Mouse (Mus musculus): ENCODE data around the gene Olfr1510. TPM values are rescaled to one million over a fixed set of nuclear protein-coding genes. Genes with fewer than 3 reads are reported as not detected.

Gene Olfr1510
- polyA plus RNA-seq (2021; fragmentation: Nextera tagmentation): not detected in 2 replicates
- long read RNA-seq, experiment 1: 0 reads
- long read RNA-seq, experiment 2: 0 reads

DNA sequence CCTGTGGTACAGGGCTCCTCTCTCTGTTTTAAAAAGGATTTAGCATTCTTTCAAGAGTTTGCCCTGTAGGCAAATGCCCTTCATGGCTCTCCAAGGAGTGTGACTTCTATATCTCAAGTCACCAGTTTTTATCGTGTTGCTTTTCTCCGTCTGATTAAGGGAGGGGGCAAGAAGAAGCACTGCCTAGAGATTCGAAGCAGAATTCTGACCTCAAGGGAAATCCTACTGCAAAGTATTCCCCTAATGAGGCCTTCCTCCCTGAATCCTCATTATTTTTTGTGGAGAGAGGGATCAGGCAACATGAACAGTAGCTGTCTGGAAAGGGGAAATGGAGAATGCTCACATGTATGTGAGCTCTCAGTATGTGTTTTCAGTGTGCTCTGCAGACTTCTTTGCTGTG lies at the start of gene Olfr1510:
Gene Olfr1510 (minus strand): TSS at position 101 of the 400 bp plus-strand sequence.

DNA sequence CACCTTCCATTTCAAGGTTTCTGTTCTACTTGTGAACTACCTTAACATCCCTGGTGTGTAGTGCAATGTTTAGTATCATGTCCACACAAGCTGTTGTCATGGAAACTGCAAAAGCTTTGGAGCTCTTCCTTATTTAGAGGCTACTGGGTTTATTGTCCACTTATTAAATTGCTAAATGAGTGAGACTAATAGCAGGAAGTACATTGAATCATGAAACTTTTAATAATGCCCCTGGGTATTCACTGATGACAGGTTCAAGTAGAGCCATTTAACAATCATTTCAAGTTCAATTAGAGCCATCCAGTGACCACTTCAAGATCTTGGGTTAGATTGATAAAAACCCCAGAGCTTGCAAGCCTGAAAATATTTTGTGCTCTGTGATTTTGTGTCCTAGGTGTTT lies 28.5 kb upstream of the Olfr1510 start, which contains the start of gene Olfr1509:
Gene Olfr1509 (plus strand): TSS at position 301 of the 400 bp plus-strand sequence.

DNA sequence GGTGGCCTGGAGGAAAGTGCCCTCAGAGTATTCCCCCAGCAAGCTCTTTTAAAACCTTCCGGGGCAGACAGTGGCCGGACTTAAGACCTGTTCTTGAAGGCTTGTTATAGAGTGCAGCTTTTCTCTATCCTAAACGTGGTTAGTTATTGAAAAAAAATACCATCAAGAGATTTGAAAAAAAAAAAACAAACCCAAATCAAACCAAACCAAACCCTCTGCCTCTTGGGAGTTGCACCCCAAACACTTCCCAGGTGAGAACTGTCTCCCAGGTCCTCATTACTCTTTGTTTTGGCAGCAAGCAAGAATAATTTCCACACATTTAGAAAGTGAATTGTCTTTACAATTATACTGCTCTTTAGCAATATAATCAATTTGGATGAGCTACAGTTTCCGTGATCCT lies 16.9 kb downstream of the Olfr1510 start, which contains the start of gene Olfr1511:
Gene Olfr1511 (minus strand): TSS at position 101 of the 400 bp plus-strand sequence.

DNA sequence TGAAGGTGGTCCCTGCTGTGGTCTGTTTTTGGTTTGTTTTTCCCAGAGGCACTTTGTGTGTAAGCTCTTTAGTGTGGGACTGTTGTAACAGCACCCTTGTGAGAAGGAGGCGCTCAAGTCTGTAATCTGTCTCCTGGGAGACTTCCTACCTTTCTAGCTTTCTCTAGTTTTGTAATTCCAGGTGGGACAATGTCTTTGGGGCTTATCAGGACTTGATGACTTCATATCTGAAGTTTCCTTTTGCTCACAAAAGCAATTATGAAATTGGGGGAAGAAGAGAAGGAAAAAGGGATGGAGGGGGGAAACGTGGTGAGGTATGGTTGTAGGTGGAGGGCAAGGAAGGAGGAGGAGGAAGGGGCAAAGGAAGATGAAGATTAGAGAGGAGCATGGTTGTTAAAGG lies 35.1 kb downstream of the Olfr1510 start, which contains the start of gene Olfr1512:
Gene Olfr1512 (minus strand): TSS at position 101 of the 400 bp plus-strand sequence.

Other genes starting within 250 kb of the Olfr1510 start
- 14.4 and 21.5 TPM in 2 replicates for gene Supt16, start 217.0 kb downstream of the Olfr1510 start, polyA plus RNA-seq (2021; fragmentation: Nextera tagmentation)
- 2.4 and 8.0 TPM in 2 replicates for gene Chd8, start 156.6 kb downstream of the Olfr1510 start, polyA plus RNA-seq (2021; fragmentation: Nextera tagmentation)
- gene Tox4, start 135.2 kb downstream of the Olfr1510 start, polyA plus RNA-seq (2021; fragmentation: Nextera tagmentation): 31.1 and 41.2 TPM in 2 replicates
- 23.7 and 28.5 TPM in 2 replicates for gene Rab2b, start 134.8 kb downstream of the Olfr1510 start, polyA plus RNA-seq (2021; fragmentation: Nextera tagmentation)
- gene Mettl3, start 109.2 kb downstream of the Olfr1510 start, polyA plus RNA-seq (2021; fragmentation: Nextera tagmentation): 20.1 and 20.4 TPM in 2 replicates
- 4.7 and 7.5 TPM in 2 replicates for gene Sall2, start 85.6 kb downstream of the Olfr1510 start, polyA plus RNA-seq (2021; fragmentation: Nextera tagmentation)
- not detected in 2 replicates for gene Olfr1513, start 58.0 kb downstream of the Olfr1510 start, polyA plus RNA-seq (2021; fragmentation: Nextera tagmentation)
- gene Olfr1512, start 35.2 kb downstream of the Olfr1510 start, polyA plus RNA-seq (2021; fragmentation: Nextera tagmentation): not detected in 2 replicates
- not detected in 2 replicates for gene Olfr1511, start 17.0 kb downstream of the Olfr1510 start, polyA plus RNA-seq (2021; fragmentation: Nextera tagmentation)
- not detected in 2 replicates for gene Olfr1509, start 28.6 kb upstream of the Olfr1510 start, polyA plus RNA-seq (2021; fragmentation: Nextera tagmentation)
- not detected in 2 replicates for gene Olfr1508, start 53.1 kb upstream of the Olfr1510 start, polyA plus RNA-seq (2021; fragmentation: Nextera tagmentation)
- not detected in 2 replicates for gene Olfr1507, start 81.4 kb upstream of the Olfr1510 start, polyA plus RNA-seq (2021; fragmentation: Nextera tagmentation)

All from left cerebral cortex, adult 6 months (tissue).